Mouse (Mus musculus): ENCODE measurements around the gene Emc6. TPM values are rescaled to one million over a fixed set of nuclear protein-coding genes. Genes with fewer than 3 reads are reported as not detected.

Gene Emc6
- polyA plus RNA-seq, 1 experiment from 2014 or later = 114 TPM

GRCm38 (mm10) chr11:73187231-73187630 lies 10.4 kb upstream of the Emc6 start:
- WGBS = 87% methylated on average over 6 of the region's 6 CpGs
- no peak overlapping the region for H3K4me2 ChIP-seq (replicated peaks; ENCODE audit: low read depth)
- no peaks in the 10 kb centered on the region for H3K4me1 ChIP-seq (replicated peaks; ENCODE audit: control insufficient read depth, insufficient read depth, low read length)
- H3K9me3 ChIP-seq (ENCODE audit: control insufficient read depth) = no peaks in the 10 kb centered on the region
- ATAC-seq = no peak
- H3K36me3 ChIP-seq (ENCODE audit: control insufficient read depth, insufficient read depth) = peaks cover 69% of the 10 kb centered on the region
- H3K27me3 ChIP-seq (replicated peaks; ENCODE audit: control insufficient read depth, insufficient read depth, low read length) = no peaks in the 10 kb centered on the region
- H3K4me3 ChIP-seq (ENCODE audit: low read depth, low read length) = no peak overlapping the region
- no peak for TF ChIP-seq CTCF (IDR thresholded peaks at IDR 0.05; ENCODE audit: low read depth)
- H3K9ac ChIP-seq (ENCODE audit: low read depth, low read length) = no peak overlapping the region
- H3K27ac ChIP-seq (ENCODE audit: low read depth, low read length) = no peak overlapping the region

- H3K27ac ChIP-seq (ENCODE audit: low read depth, low read length) = no peak overlapping the region
- no peaks in the 10 kb centered on the region for H3K27me3 ChIP-seq (replicated peaks; ENCODE audit: control insufficient read depth, insufficient read depth, low read length)
- WGBS = 90% methylated on average over 10 of the region's 10 CpGs
- H3K9ac ChIP-seq (ENCODE audit: low read depth, low read length) = no peak overlapping the region
- peaks cover 62% of the 10 kb centered on the region for H3K36me3 ChIP-seq (ENCODE audit: control insufficient read depth, insufficient read depth)
- TF ChIP-seq CTCF (IDR thresholded peaks at IDR 0.05; ENCODE audit: low read depth) = no peak
- ATAC-seq = no peak
- H3K4me3 ChIP-seq (ENCODE audit: low read depth, low read length) = no peak overlapping the region
- no peak overlapping the region for H3K4me2 ChIP-seq (replicated peaks; ENCODE audit: low read depth)
- H3K4me1 ChIP-seq (replicated peaks; ENCODE audit: control insufficient read depth, insufficient read depth, low read length) = no peaks in the 10 kb centered on the region
- no peaks in the 10 kb centered on the region for H3K9me3 ChIP-seq (ENCODE audit: control insufficient read depth)
Measured at GRCm38 (mm10) chr11:73185872-73186615, 9.2 kb upstream of the Emc6 start.

GRCm38 (mm10) chr11:73177895-73178294 lies 1.1 kb upstream of the Emc6 start:
- Histone ChIP-seq H3K4me2 (replicated peaks; ENCODE audit: low read depth) (peak overlapping the region; percentile 68), H3K4me1 (replicated peaks; ENCODE audit: control insufficient read depth, insufficient read depth, low read length) (0 out of 2 replicates have a peak, but pooled peaks cover 4% of the 10 kb centered on the region), H3K27ac (ENCODE audit: low read depth, low read length) (peak overlapping the region; percentile 95), H3K27me3 (replicated peaks; ENCODE audit: control insufficient read depth, insufficient read depth, low read length) (no peaks in the 10 kb centered on the region), H3K4me3 (ENCODE audit: low read depth, low read length) (peak overlapping the region; percentile 98), H3K9me3 (ENCODE audit: control insufficient read depth) (no peaks in the 10 kb centered on the region), H3K36me3 (ENCODE audit: control insufficient read depth, insufficient read depth) (peaks cover 17% of the 10 kb centered on the region), H3K9ac (ENCODE audit: low read depth, low read length) (peak overlapping the region; percentile 88)
- peak; percentile 20; the same call in 1 of the 2 replicates for TF ChIP-seq CTCF (IDR thresholded peaks at IDR 0.05; ENCODE audit: low read depth)
- ATAC-seq = no peak
- WGBS = 0% methylated on average over 2 of the region's 2 CpGs

- no peak for TF ChIP-seq CTCF (IDR thresholded peaks at IDR 0.05; ENCODE audit: low read depth)
- Histone ChIP-seq H3K27me3 (replicated peaks; ENCODE audit: control insufficient read depth, insufficient read depth, low read length) (no peaks in the 10 kb centered on the region), H3K9ac (ENCODE audit: low read depth, low read length) (peak overlapping the region; percentile 88), H3K4me3 (ENCODE audit: low read depth, low read length) (peak overlapping the region; percentile 98), H3K36me3 (ENCODE audit: control insufficient read depth, insufficient read depth) (peaks cover 17% of the 10 kb centered on the region), H3K4me2 (replicated peaks; ENCODE audit: low read depth) (peak overlapping the region; percentile 68), H3K9me3 (ENCODE audit: control insufficient read depth) (no peaks in the 10 kb centered on the region), H3K27ac (ENCODE audit: low read depth, low read length) (peak overlapping the region; percentile 95), H3K4me1 (replicated peaks; ENCODE audit: control insufficient read depth, insufficient read depth, low read length) (0 out of 2 replicates have a peak, but pooled peaks cover 4% of the 10 kb centered on the region)
- under 1% methylated on average over 28 of the region's 28 CpGs for WGBS
- peak; percentile 89 for ATAC-seq
Measured at GRCm38 (mm10) chr11:73177509-73177875, 655 bp upstream of the Emc6 start.

- H3K27me3 ChIP-seq (replicated peaks; ENCODE audit: control insufficient read depth, insufficient read depth, low read length) = no peaks in the 10 kb centered on the region
- H3K9me3 ChIP-seq (ENCODE audit: control insufficient read depth) = no peaks in the 10 kb centered on the region
- peak overlapping the region; percentile 95 for H3K27ac ChIP-seq (ENCODE audit: low read depth, low read length)
- peak overlapping the region; percentile 86 for H3K4me2 ChIP-seq (replicated peaks; ENCODE audit: low read depth)
- ATAC-seq = no peak
- TF ChIP-seq CTCF (IDR thresholded peaks at IDR 0.05; ENCODE audit: low read depth) = no peak
- H3K4me1 ChIP-seq (replicated peaks; ENCODE audit: control insufficient read depth, insufficient read depth, low read length) = 0 out of 2 replicates have a peak, but pooled peaks cover 4% of the 10 kb centered on the region
- peak overlapping the region; percentile 88 for H3K9ac ChIP-seq (ENCODE audit: low read depth, low read length)
- peak overlapping the region; percentile 98 for H3K4me3 ChIP-seq (ENCODE audit: low read depth, low read length)
- WGBS = under 1% methylated on average over 15 of the region's 15 CpGs
- peaks cover 13% of the 10 kb centered on the region for H3K36me3 ChIP-seq (ENCODE audit: control insufficient read depth, insufficient read depth)
Measured at GRCm38 (mm10) chr11:73176186-73176585, 651 bp downstream of the Emc6 start.

GRCm38 (mm10) chr11:73175612-73176011 lies 1.2 kb downstream of the Emc6 start:
- Histone ChIP-seq H3K4me3 (ENCODE audit: low read depth, low read length) (peak overlapping the region; percentile 98), H3K9ac (ENCODE audit: low read depth, low read length) (0 out of 2 replicates have a peak overlapping the region, but pooled peaks have one; percentile 88), H3K9me3 (ENCODE audit: control insufficient read depth) (no peaks in the 10 kb centered on the region), H3K4me1 (replicated peaks; ENCODE audit: control insufficient read depth, insufficient read depth, low read length) (0 out of 2 replicates have a peak, but pooled peaks cover 4% of the 10 kb centered on the region), H3K36me3 (ENCODE audit: control insufficient read depth, insufficient read depth) (peaks cover 11% of the 10 kb centered on the region), H3K27me3 (replicated peaks; ENCODE audit: control insufficient read depth, insufficient read depth, low read length) (no peaks in the 10 kb centered on the region), H3K27ac (ENCODE audit: low read depth, low read length) (peak overlapping the region; percentile 54; the same call in 1 of the 2 replicates), H3K4me2 (replicated peaks; ENCODE audit: low read depth) (peak overlapping the region; percentile 86)
- 18% methylated on average over 8 of the region's 8 CpGs for WGBS
- TF ChIP-seq CTCF (IDR thresholded peaks at IDR 0.05; ENCODE audit: low read depth) = no peak
- 0 out of 2 replicates have a peak, but pooled peaks have one; percentile 9 for ATAC-seq

All from intestine, postnatal 0 days (tissue).